Mouse (Mus musculus): ENCODE results near the gene Ssbp3. TPM values are rescaled to one million over a fixed set of nuclear protein-coding genes. Genes with fewer than 3 reads are reported as not detected.

The Ssbp3 gene
- total and polyA plus RNA-seq, 3 experiments, result 30.5 to 242 (median 116) TPM

- Histone ChIP-seq H3K4me3 (ENCODE audit: control insufficient read depth in 1 of 2, insufficient read depth in 1 of 2, low read depth in 2 of 2, low read length in 2 of 2) (no peak overlapping the region), H3K36me3 (ENCODE audit: control insufficient read depth in 1 of 2, insufficient read depth in 2 of 2, low read length in 2 of 2) (no peaks in the 10 kb centered on the region), H3K9me3 (replicated peaks; ENCODE audit: insufficient read depth, low read length) (no peaks in the 10 kb centered on the region), H3K27ac (ENCODE audit: control insufficient read depth, low read depth, low read length) (no peak overlapping the region), H3K27me3 (ENCODE audit: control insufficient read depth in 1 of 2, insufficient read depth in 2 of 2, low read length in 2 of 2) (no peaks in the 10 kb centered on the region; a peak in 1 of 4 replicates), H3K4me1 (ENCODE audit: control insufficient read depth in 1 of 2, insufficient read depth in 2 of 2, low read length in 2 of 2) (0 out of 4 replicates have a peak, but pooled peaks cover 0 to 6% of the 10 kb centered on the region in 2 experiments), H3K79me2 (ENCODE audit: control insufficient read depth, insufficient read depth, low read length, poor library complexity) (no peaks in the 10 kb centered on the region), H3K9ac (ENCODE audit: control insufficient read depth, low read depth, low read length, poor library complexity, severe bottlenecking) (no peak overlapping the region)
- TF ChIP-seq NRF1 (IDR thresholded peaks at IDR 0.05; ENCODE audit: insufficient read depth, low read depth, low read length, poor library complexity, severe bottlenecking) (no peak), UBTF (IDR thresholded peaks at IDR 0.05; ENCODE audit: borderline replicate concordance, insufficient read depth, low read depth, low read length) (no peak), USF1 (IDR thresholded peaks at IDR 0.05; ENCODE audit: low read depth, low read length) (no peak), CHD1 (IDR thresholded peaks at IDR 0.05; ENCODE audit: low read depth, low read length) (no peak), ETS1 (IDR thresholded peaks at IDR 0.05; ENCODE audit: low read depth, low read length) (no peak), MYB (IDR thresholded peaks at IDR 0.05; ENCODE audit: low read depth, low read length) (no peak), USF2 (IDR thresholded peaks at IDR 0.05; ENCODE audit: borderline replicate concordance in 1 of 2, insufficient read depth in 1 of 2, low read depth in 1 of 2, low read length in 2 of 2) (no peak), ZMIZ1 (IDR thresholded peaks at IDR 0.05; ENCODE audit: low read depth, low read length) (no peak), E2F4 (IDR thresholded peaks at IDR 0.05; ENCODE audit: borderline replicate concordance, low read depth, low read length) (no peak), POLR2AphosphoS2 (IDR thresholded peaks at IDR 0.05; ENCODE audit: low read length) (no peak), GABPA (IDR thresholded peaks at IDR 0.05; ENCODE audit: low read depth, low read length) (no peak), GATA1 (IDR thresholded peaks at IDR 0.05; ENCODE audit: low read depth, low read length) (no peak), MAX (IDR thresholded peaks at IDR 0.05; ENCODE audit: low read length) (no peak), HCFC1 (IDR thresholded peaks at IDR 0.05; ENCODE audit: low read depth, low read length) (no peak), NELFE (IDR thresholded peaks at IDR 0.05; ENCODE audit: low read depth, low read length) (no peak), ZKSCAN1 (IDR thresholded peaks at IDR 0.05; ENCODE audit: low read depth, low read length) (no peak), ZC3H11A (IDR thresholded peaks at IDR 0.05; ENCODE audit: low read depth, low read length) (no peak)
- DNase-seq (ENCODE audit: low read depth, low spot score), result no peak
These were observed 48.6 kb upstream of the Ssbp3 start for GRCm38 (mm10) chr4:106861871-106862270.

GRCm38 (mm10) chr4:106862317-106862716 is 48.2 kb upstream of the Ssbp3 start:
- Histone ChIP-seq H3K4me3 (ENCODE audit: control insufficient read depth in 1 of 2, insufficient read depth in 1 of 2, low read depth in 2 of 2, low read length in 2 of 2) (no peak overlapping the region), H3K27ac (ENCODE audit: control insufficient read depth, low read depth, low read length) (no peak overlapping the region), H3K9ac (ENCODE audit: control insufficient read depth, low read depth, low read length, poor library complexity, severe bottlenecking) (no peak overlapping the region)

More at GRCm38 (mm10) chr4:106862317-106862716, 48.2 kb upstream of the Ssbp3 start:
- TF ChIP-seq E2F4 (IDR thresholded peaks at IDR 0.05; ENCODE audit: borderline replicate concordance, low read depth, low read length) (no peak), CHD1 (IDR thresholded peaks at IDR 0.05; ENCODE audit: low read depth, low read length) (no peak), MAX (IDR thresholded peaks at IDR 0.05; ENCODE audit: low read length) (no peak), ZKSCAN1 (IDR thresholded peaks at IDR 0.05; ENCODE audit: low read depth, low read length) (no peak), MEF2A (IDR thresholded peaks at IDR 0.05; ENCODE audit: extremely low read depth, insufficient replicate concordance, low read depth, low read length, poor library complexity, severe bottlenecking) (no peak), UBTF (IDR thresholded peaks at IDR 0.05; ENCODE audit: borderline replicate concordance, insufficient read depth, low read depth, low read length) (no peak), SIN3A (IDR thresholded peaks at IDR 0.05; ENCODE audit: low read length) (no peak), POLR2AphosphoS2 (IDR thresholded peaks at IDR 0.05; ENCODE audit: low read length) (no peak), POLR2A (IDR thresholded peaks at IDR 0.05; ENCODE audit: control insufficient read depth in 1 of 2, insufficient read depth in 1 of 2, low read depth in 1 of 2, low read length in 2 of 2, poor library complexity in 1 of 2) (no peak)
- Histone ChIP-seq H3K4me1 (ENCODE audit: control insufficient read depth in 1 of 2, insufficient read depth in 2 of 2, low read length in 2 of 2) (0 out of 4 replicates have a peak, but pooled peaks cover 0 to 6% of the 10 kb centered on the region in 2 experiments), H3K9me3 (replicated peaks; ENCODE audit: insufficient read depth, low read length) (no peaks in the 10 kb centered on the region), H3K36me3 (ENCODE audit: control insufficient read depth in 1 of 2, insufficient read depth in 2 of 2, low read length in 2 of 2) (no peaks in the 10 kb centered on the region), H3K79me2 (ENCODE audit: control insufficient read depth, insufficient read depth, low read length, poor library complexity) (no peaks in the 10 kb centered on the region), H3K27me3 (ENCODE audit: control insufficient read depth in 1 of 2, insufficient read depth in 2 of 2, low read length in 2 of 2) (no peaks in the 10 kb centered on the region)
- no peak for DNase-seq (ENCODE audit: low read depth, low spot score)

Measured in MEL (cell line).